Mouse (Mus musculus): Measurements from ENCODE around the gene Sh3tc1. TPM values are rescaled to one million over a fixed set of nuclear protein-coding genes. Genes with fewer than 3 reads are reported as not detected.

Sh3tc1 gene
- total and polyA plus RNA-seq, 3 experiments: 22.2 to 28.0 (median 25.8) TPM

- peak; percentile 61 for DNase-seq
Measured at GRCm38 (mm10) chr5:35680958-35681357, 58.8 kb downstream of the Sh3tc1 start.

- peak; percentile 68 for DNase-seq
Measured at GRCm38 (mm10) chr5:35679256-35680155, 60.3 kb downstream of the Sh3tc1 start, which contains the start of gene Htra3. TSS of gene Htra3 (minus strand) at chr5:35679782.

- no peak for DNase-seq
Measured at GRCm38 (mm10) chr5:35676964-35677363, 62.8 kb downstream of the Sh3tc1 start.

GRCm38 (mm10) chr5:35674081-35674555 lies 65.7 kb downstream of the Sh3tc1 start:
- DNase-seq: peak; percentile 86

- peak; percentile 96 for DNase-seq
Measured at GRCm38 (mm10) chr5:35673086-35673485, 66.7 kb downstream of the Sh3tc1 start.

GRCm38 (mm10) chr5:35672581-35672980 lies 67.2 kb downstream of the Sh3tc1 start:
- no peak for DNase-seq

- peak; percentile 74 for DNase-seq
Measured at GRCm38 (mm10) chr5:35671474-35671891, 68.3 kb downstream of the Sh3tc1 start.

GRCm38 (mm10) chr5:35670412-35670801 lies 69.4 kb downstream of the Sh3tc1 start:
- DNase-seq: no peak

GRCm38 (mm10) chr5:35669747-35670411 lies 69.9 kb downstream of the Sh3tc1 start:
- DNase-seq: no peak

GRCm38 (mm10) chr5:35666152-35666551 lies 73.6 kb downstream of the Sh3tc1 start:
- DNase-seq: no peak

- no peak for DNase-seq
Measured at GRCm38 (mm10) chr5:35662021-35662545, 77.7 kb downstream of the Sh3tc1 start.

GRCm38 (mm10) chr5:35661210-35661609 lies 78.6 kb downstream of the Sh3tc1 start:
- no peak for DNase-seq

- no peak for DNase-seq
Measured at GRCm38 (mm10) chr5:35659503-35659902, 80.3 kb downstream of the Sh3tc1 start.

- no peak for DNase-seq
Measured at GRCm38 (mm10) chr5:35655753-35656485, 83.9 kb downstream of the Sh3tc1 start.

GRCm38 (mm10) chr5:35653743-35654395 lies 85.9 kb downstream of the Sh3tc1 start:
- peak; percentile 49 for DNase-seq

GRCm38 (mm10) chr5:35652872-35653271 lies 86.9 kb downstream of the Sh3tc1 start:
- DNase-seq: no peak

- DNase-seq: no peak
Measured at GRCm38 (mm10) chr5:35652319-35652718, 87.5 kb downstream of the Sh3tc1 start.

- no peak for DNase-seq
Measured at GRCm38 (mm10) chr5:35648230-35648629, 91.6 kb downstream of the Sh3tc1 start.

- peak; percentile 64 for DNase-seq
Measured at GRCm38 (mm10) chr5:35647562-35647961, 92.2 kb downstream of the Sh3tc1 start.
